Mouse (Mus musculus) embryonic facial prominence, embryonic 10.5 days (tissue): ENCODE data around the gene Gm2a. TPM values are rescaled to one million over a fixed set of nuclear protein-coding genes. Genes with fewer than 3 reads are reported as not detected.

Experiments used
- DNase-seq: peaks from one replicate; pipeline ENCODE4 v3.0.0-alpha.2; 2017; ENCODE audit warnings: low spot score
- H3K27ac ChIP-seq: fragments of 300-500 bp; sonication (generic); replicated peaks from 2 replicates; pipeline ENCODE4 v1.5.1; 2016; ENCODE audit warnings: mild to moderate bottlenecking
- H3K27me3 ChIP-seq: fragments of 300-500 bp; sonication (generic); replicated peaks from 2 replicates; pipeline ENCODE4 v1.6.1; 2016; ENCODE audit warnings: low read depth, mild to moderate bottlenecking; ENCODE audit not compliant: poor library complexity, severe bottlenecking
- H3K36me3 ChIP-seq: fragments of 300-500 bp; sonication (generic); replicated peaks from 2 replicates; pipeline ENCODE4 v1.6.1; 2016; ENCODE audit warnings: mild to moderate bottlenecking, moderate library complexity
- H3K4me1 ChIP-seq: fragments of 300-500 bp; sonication (generic); 2 replicates; pipeline ENCODE4 v1.6.1; 2016
- H3K4me3 ChIP-seq: fragments of 300-500 bp; sonication (generic); 2 replicates; pipeline ENCODE4 v1.5.1; 2016; ENCODE audit warnings: mild to moderate bottlenecking, moderate library complexity
- H3K9me3 ChIP-seq: fragments of 300-500 bp; sonication (generic); 2 replicates; pipeline ENCODE4 v1.6.1; 2016; ENCODE audit warnings: mild to moderate bottlenecking
- WGBS: fragments of 180-500 bp; shearing (Covaris S2); methylation state at CpG from one replicate; pipeline ENCODE4 v1.1.7; 2016; 5-methylcytosine and 5-hydroxymethylcytosine counted together
- polyA plus RNA-seq: library from polyadenylated mRNA; unstranded; fragments of >200 nt; fragmentation: Nextera tagmentation; extraction: Ambion mirVana; gene quantifications from 2 replicates; pipeline ENCODE4 v1.2.1, GENCODE M21; 2016

The Gm2a gene
- polyA plus RNA-seq, 1 experiment from 2014 or later: 7.2 TPM

- DNase-seq: no peak
- H3K27ac ChIP-seq: no peak overlapping the region
- no peaks in the 10 kb centered on the region for H3K9me3 ChIP-seq
- no peaks in the 10 kb centered on the region for H3K4me1 ChIP-seq
- no peaks in the 10 kb centered on the region for H3K27me3 ChIP-seq
- H3K36me3 ChIP-seq: no peaks in the 10 kb centered on the region
- no peak overlapping the region for H3K4me3 ChIP-seq
These were observed 39.7 kb downstream of the Gm2a start for GRCm38 (mm10) chr11:55137646-55138045.

GRCm38 (mm10) chr11:55141502-55141901 is 43.6 kb downstream of the Gm2a start:
- WGBS: 90% methylated on average over 4 of the region's 4 CpGs
- no peaks in the 10 kb centered on the region for H3K4me1 ChIP-seq
- no peak overlapping the region for H3K27ac ChIP-seq
- H3K27me3 ChIP-seq: no peaks in the 10 kb centered on the region
- no peak for DNase-seq
- H3K36me3 ChIP-seq: no peaks in the 10 kb centered on the region
- H3K9me3 ChIP-seq: no peaks in the 10 kb centered on the region
- no peak overlapping the region for H3K4me3 ChIP-seq

GRCm38 (mm10) chr11:55144011-55144410 is 46.1 kb downstream of the Gm2a start:
- 85% methylated on average over 5 of the region's 5 CpGs for WGBS
- Histone ChIP-seq H3K27me3 (no peaks in the 10 kb centered on the region), H3K36me3 (no peaks in the 10 kb centered on the region), H3K4me3 (no peak overlapping the region), H3K9me3 (no peaks in the 10 kb centered on the region), H3K27ac (no peak overlapping the region), H3K4me1 (no peaks in the 10 kb centered on the region)
- DNase-seq: no peak

- no peaks in the 10 kb centered on the region for H3K9me3 ChIP-seq
- no peak overlapping the region for H3K4me3 ChIP-seq
- WGBS: 76% methylated on average over 1 of the region's 1 CpGs
- no peak overlapping the region for H3K27ac ChIP-seq
- no peak for DNase-seq
- H3K27me3 ChIP-seq: no peaks in the 10 kb centered on the region
- H3K36me3 ChIP-seq: no peaks in the 10 kb centered on the region
- no peaks in the 10 kb centered on the region for H3K4me1 ChIP-seq
These were observed 48.9 kb downstream of the Gm2a start for GRCm38 (mm10) chr11:55146855-55147254.

- Histone ChIP-seq H3K9me3 (no peaks in the 10 kb centered on the region), H3K27me3 (no peaks in the 10 kb centered on the region), H3K4me3 (no peak overlapping the region), H3K27ac (no peak overlapping the region), H3K36me3 (no peaks in the 10 kb centered on the region), H3K4me1 (no peaks in the 10 kb centered on the region)
- 72% methylated on average over 6 of the region's 6 CpGs for WGBS
- no peak for DNase-seq
These were observed 49.5 kb downstream of the Gm2a start for GRCm38 (mm10) chr11:55147423-55147822.

- Histone ChIP-seq H3K9me3 (no peaks in the 10 kb centered on the region), H3K27me3 (no peaks in the 10 kb centered on the region), H3K36me3 (no peaks in the 10 kb centered on the region), H3K4me1 (no peaks in the 10 kb centered on the region), H3K4me3 (no peak overlapping the region), H3K27ac (no peak overlapping the region)
- 82% methylated on average over 4 of the region's 4 CpGs for WGBS
- DNase-seq: no peak
These were observed 50.5 kb downstream of the Gm2a start for GRCm38 (mm10) chr11:55148461-55148860.

- Histone ChIP-seq H3K4me3 (no peak within 1 kb of the TSS), H3K4me1 (no peaks in the 10 kb centered on the region), H3K27me3 (no peaks in the 10 kb centered on the region), H3K9me3 (no peaks in the 10 kb centered on the region), H3K36me3 (no peaks in the 10 kb centered on the region), H3K27ac (no peak within 1 kb of the TSS)
- no peak for DNase-seq
- 77% methylated on average over 3 of the region's 3 CpGs for WGBS
These were observed 53.7 kb downstream of the Gm2a start, which contains the start of gene Slc36a3 for GRCm38 (mm10) chr11:55151608-55152007. Slc36a3 (minus strand) TSS chr11:55151708.

GRCm38 (mm10) chr11:55154398-55155069 is 56.6 kb downstream of the Gm2a start:
- no peaks in the 10 kb centered on the region for H3K36me3 ChIP-seq
- H3K4me3 ChIP-seq: no peak overlapping the region
- WGBS: 71% methylated on average over 3 of the region's 3 CpGs

GRCm38 (mm10) chr11:55155070-55155421 is 57.1 kb downstream of the Gm2a start:
- Histone ChIP-seq H3K4me1 (no peaks in the 10 kb centered on the region), H3K27me3 (no peaks in the 10 kb centered on the region), H3K36me3 (no peaks in the 10 kb centered on the region), H3K9me3 (no peaks in the 10 kb centered on the region), H3K4me3 (no peak overlapping the region), H3K27ac (no peak overlapping the region)
- WGBS: 78% methylated on average over 6 of the region's 6 CpGs
- no peak for DNase-seq

More at GRCm38 (mm10) chr11:55154398-55155069, 56.6 kb downstream of the Gm2a start:
- no peaks in the 10 kb centered on the region for H3K4me1 ChIP-seq
- H3K27me3 ChIP-seq: no peaks in the 10 kb centered on the region
- H3K27ac ChIP-seq: no peak overlapping the region
- no peak for DNase-seq
- H3K9me3 ChIP-seq: no peaks in the 10 kb centered on the region

- Histone ChIP-seq H3K36me3 (no peaks in the 10 kb centered on the region), H3K4me1 (no peaks in the 10 kb centered on the region), H3K27ac (no peak overlapping the region), H3K4me3 (no peak overlapping the region), H3K9me3 (no peaks in the 10 kb centered on the region), H3K27me3 (no peaks in the 10 kb centered on the region)
- 52% methylated on average over 13 of the region's 13 CpGs for WGBS
- peak; percentile 79 for DNase-seq
These were observed 61.0 kb downstream of the Gm2a start for GRCm38 (mm10) chr11:55158785-55159359.

Other genes starting within 250 kb of the Gm2a start
- gene Lyrm7, start 237.2 kb upstream of the Gm2a start, polyA plus RNA-seq: 6.7 and 6.9 TPM in 2 replicates
- gene Hint1, start 231.7 kb upstream of the Gm2a start, polyA plus RNA-seq: 643 and 644 TPM in 2 replicates
- gene Gpx3, start 195.7 kb upstream of the Gm2a start, polyA plus RNA-seq: 72.8 and 90.1 TPM in 2 replicates
- gene Tnip1, start 135.2 kb upstream of the Gm2a start, polyA plus RNA-seq: 11.7 and 11.9 TPM in 2 replicates
- 56.5 and 66.7 TPM in 2 replicates for gene Anxa6, start 64.7 kb upstream of the Gm2a start, polyA plus RNA-seq
- gene Ccdc69, start 20.0 kb upstream of the Gm2a start, polyA plus RNA-seq: 0.47 and 0.49 TPM in 2 replicates
- gene Slc36a3, start 53.6 kb downstream of the Gm2a start, polyA plus RNA-seq: not detected in 2 replicates
- 0.50 and 0.96 TPM in 2 replicates for gene Slc36a2, start 87.0 kb downstream of the Gm2a start, polyA plus RNA-seq
- gene Slc36a1, start 106.2 kb downstream of the Gm2a start, polyA plus RNA-seq: 1.3 and 1.6 TPM in 2 replicates
- 0.12 and 0.13 TPM in 2 replicates for gene Fat2, start 238.4 kb downstream of the Gm2a start, polyA plus RNA-seq